Mouse (Mus musculus) left cerebral cortex, postnatal 10 days (tissue): ENCODE measurements around the gene Cnst. TPM values are rescaled to one million over a fixed set of nuclear protein-coding genes. Genes with fewer than 3 reads are reported as not detected.
"Not testable (repeated sequence)": the region's sequence is repeated elsewhere in the genome, so short reads cannot be mapped to it uniquely, and the experiment has no call there.

ENCODE experiments used
- DNase-seq, 2 experiments: peaks; one replicate each; pipeline ENCODE4 v3.0.0; 2021 to 2022; ENCODE audit warnings: low spot score in 2 of 2, mixed read lengths in 1 of 2; ENCODE audit errors: extremely low spot score in 1 of 2
- intact Hi-C: fragments of 180-260 bp; cut with DNase I; formaldehyde crosslinking; loops from one replicate; pipeline ENCODE4 v1.15.1; 2025
- total RNA-seq, 2 experiments: library from RNA; stranded (reverse); gene quantifications; 2 replicates each; pipeline ENCODE4 v1.2.3; 2021

Gene Cnst
- total RNA-seq, 2 experiments from 2014 or later: 30.6 to 30.8 TPM

- intact Hi-C loops: loop anchor here (5.0 kb wide), 1 partner anchor 112 kb away; no protein-coding TSS in a partner anchor
Measured at GRCm38 (mm10) chr1:179624354-179624753, 78.2 kb downstream of the Cnst start.

DNA sequence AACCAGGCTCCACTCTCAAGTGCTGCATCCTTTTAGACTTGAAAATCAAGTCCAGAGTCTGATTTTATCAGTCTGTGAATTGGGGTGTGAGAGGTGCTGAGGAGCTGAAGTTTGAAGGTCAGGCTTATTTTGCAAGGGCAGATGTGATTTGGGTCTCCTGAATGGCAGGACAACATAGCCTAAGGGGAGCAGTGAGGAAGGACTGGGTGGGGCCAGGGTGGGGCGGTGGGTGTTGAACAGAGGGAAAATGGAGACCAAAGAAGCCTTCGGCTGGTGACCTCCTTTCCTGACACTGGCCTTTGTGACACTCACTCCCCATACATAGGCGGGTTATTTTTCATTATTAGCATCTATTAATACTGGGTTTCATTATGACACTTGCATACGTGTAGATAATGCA is 81.7 kb downstream of the Cnst start:
- DNase-seq: peak in 1 of 2 experiments; percentile 1
- intact Hi-C loops: no loop called here

More at GRCm38 (mm10) chr1:179624354-179624753, 78.2 kb downstream of the Cnst start:
- DNase-seq: peak in 1 of 2 experiments; percentile 36

DNA sequence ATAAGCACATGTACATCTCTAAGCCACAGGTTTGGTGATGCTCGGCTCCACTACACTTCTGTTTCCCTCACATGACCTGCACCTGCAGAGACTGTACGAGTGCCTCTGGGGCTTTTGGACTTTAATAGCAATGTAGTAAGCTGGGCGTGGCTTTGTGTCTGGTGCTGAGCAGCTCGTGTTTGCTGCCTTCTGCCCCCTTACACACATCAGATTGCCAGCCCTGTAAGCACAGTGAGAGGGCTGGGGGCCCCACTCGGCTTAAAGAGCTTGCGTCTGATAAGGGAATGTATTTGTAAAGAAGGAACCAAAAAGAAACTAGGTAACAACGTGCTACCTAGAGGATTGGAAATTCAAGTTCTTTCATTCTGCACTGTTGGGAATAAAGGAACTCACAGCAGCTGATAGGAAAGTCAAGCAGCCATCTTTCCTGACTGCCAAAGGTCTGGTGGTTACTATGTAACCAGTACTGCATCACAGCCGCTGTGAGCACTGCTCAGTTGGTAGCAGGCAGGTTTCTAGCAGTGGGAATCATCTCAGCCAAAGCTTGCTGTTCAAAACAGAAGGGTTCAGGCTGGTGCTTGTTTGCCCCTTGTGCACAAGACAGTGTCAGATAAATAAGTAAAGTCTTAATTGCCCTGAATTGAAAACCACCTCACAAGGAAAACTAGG is 82.4 kb downstream of the Cnst start:
- intact Hi-C loops: no loop called here
- DNase-seq: peak in 1 of 2 experiments; percentile 3

DNA sequence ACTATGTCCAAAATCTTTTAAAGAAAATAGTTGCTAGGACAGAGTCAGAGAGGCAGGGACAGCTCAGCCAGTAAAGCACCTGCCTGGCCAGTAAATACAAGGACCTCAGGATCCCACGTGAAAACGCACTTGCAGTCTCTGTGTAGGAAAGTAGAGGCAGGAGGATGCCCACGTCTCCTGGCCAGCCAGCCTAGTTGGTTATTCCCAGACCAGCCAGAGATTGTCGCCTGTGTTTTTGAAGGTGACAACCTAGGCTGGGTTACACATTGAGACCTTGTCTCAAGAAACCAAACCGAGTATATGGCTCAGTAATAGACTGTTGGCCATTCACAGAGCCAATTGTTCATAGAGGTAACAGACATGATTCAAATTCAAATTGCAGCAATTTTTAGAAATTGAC is 83.1 kb downstream of the Cnst start:
- intact Hi-C loops: no loop called here
- DNase-seq: peak in 1 of 2 experiments; percentile 2

- peak in 1 of 2 experiments; percentile 1 for DNase-seq
- intact Hi-C loops: no loop called here
Measured at GRCm38 (mm10) chr1:179632746-179633413, 86.7 kb downstream of the Cnst start.

GRCm38 (mm10) chr1:179633414-179633752 is 87.2 kb downstream of the Cnst start:
- intact Hi-C loops: no loop called here
- peak in 1 of 2 experiments; percentile 18 for DNase-seq

- intact Hi-C loops: no loop called here
- DNase-seq: peak in 1 of 2 experiments; percentile 13
Measured at GRCm38 (mm10) chr1:179634159-179634558, 88.0 kb downstream of the Cnst start.

DNA sequence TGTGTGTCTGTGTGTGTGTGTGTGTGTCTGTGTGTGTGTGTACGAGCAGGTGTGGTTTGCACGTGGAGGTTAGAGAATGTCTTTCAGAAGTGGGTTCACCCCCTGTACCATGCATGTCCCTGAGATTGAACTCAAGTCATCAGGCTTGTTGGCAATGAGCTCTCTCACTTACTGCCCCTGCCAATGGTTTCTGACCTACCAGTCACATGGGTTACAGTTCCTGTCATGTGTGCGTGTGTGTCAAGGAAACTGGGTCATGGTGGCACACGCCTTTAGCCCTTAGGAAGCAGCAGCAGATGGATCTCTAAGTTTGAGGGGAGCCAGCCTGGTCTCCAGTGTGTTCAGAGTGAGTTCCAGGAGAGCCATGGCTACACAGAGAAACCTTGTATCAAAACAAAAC is 96.6 kb downstream of the Cnst start:
- intact Hi-C loops: loop anchor here (10.0 kb wide), 1 partner anchor 92 kb away; no protein-coding TSS in a partner anchor
- DNase-seq: peak in 1 of 2 experiments; percentile 2

- intact Hi-C loops: loop anchor here (10.0 kb wide), 1 partner anchor 91 kb away; no protein-coding TSS in a partner anchor
- peak in 1 of 2 experiments; percentile 17 for DNase-seq
Measured at GRCm38 (mm10) chr1:179644151-179644550, 98.0 kb downstream of the Cnst start.

GRCm38 (mm10) chr1:179645101-179645979 is 99.2 kb downstream of the Cnst start:
- intact Hi-C loops: loop anchor here (10.0 kb wide), 1 partner anchor 89 kb away; no protein-coding TSS in a partner anchor
- peak; percentile 78 to 80 for DNase-seq

- intact Hi-C loops: loop anchor here (10.0 kb wide), 1 partner anchor 89 kb away; no protein-coding TSS in a partner anchor
- DNase-seq: no peak
Measured at GRCm38 (mm10) chr1:179645980-179646268, 99.8 kb downstream of the Cnst start.

- not testable (repeated sequence) for DNase-seq
Measured at GRCm38 (mm10) chr1:179648678-179649077, 102.5 kb downstream of the Cnst start.

GRCm38 (mm10) chr1:179649324-179649723 is 103.2 kb downstream of the Cnst start:
- peak in 1 of 2 experiments; percentile 9 for DNase-seq
- intact Hi-C loops: loop anchor here (10.0 kb wide), 1 partner anchor 85 kb away; no protein-coding TSS in a partner anchor

More at GRCm38 (mm10) chr1:179648678-179649077, 102.5 kb downstream of the Cnst start:
- intact Hi-C loops: loop anchor here (10.0 kb wide), 1 partner anchor 86 kb away; no protein-coding TSS in a partner anchor

GRCm38 (mm10) chr1:179650284-179650683 is 104.1 kb downstream of the Cnst start:
- intact Hi-C loops: no loop called here
- peak in 1 of 2 experiments; percentile 12 for DNase-seq

GRCm38 (mm10) chr1:179651224-179651623 is 105.1 kb downstream of the Cnst start:
- DNase-seq: no peak
- intact Hi-C loops: no loop called here

DNA sequence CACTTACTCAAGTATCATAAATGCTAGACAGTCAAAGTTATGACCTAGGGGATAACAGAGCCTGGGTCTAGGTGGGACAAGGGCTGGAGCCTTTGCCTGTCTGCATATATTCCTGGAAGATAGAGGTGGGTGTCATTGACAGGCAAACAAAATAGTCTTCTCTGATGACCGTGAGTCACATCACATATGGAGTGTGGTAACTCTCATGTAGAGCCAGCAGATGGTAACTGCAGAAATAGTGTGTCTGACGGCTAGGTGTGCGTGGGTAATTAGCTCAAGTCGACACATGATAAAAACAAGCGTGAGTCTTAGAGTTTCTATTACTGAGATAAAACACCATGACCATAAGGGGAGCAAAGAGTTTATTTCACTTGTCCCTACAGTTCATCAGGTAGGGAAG is 116.9 kb downstream of the Cnst start:
- intact Hi-C loops: no loop called here
- DNase-seq: no peak

DNA sequence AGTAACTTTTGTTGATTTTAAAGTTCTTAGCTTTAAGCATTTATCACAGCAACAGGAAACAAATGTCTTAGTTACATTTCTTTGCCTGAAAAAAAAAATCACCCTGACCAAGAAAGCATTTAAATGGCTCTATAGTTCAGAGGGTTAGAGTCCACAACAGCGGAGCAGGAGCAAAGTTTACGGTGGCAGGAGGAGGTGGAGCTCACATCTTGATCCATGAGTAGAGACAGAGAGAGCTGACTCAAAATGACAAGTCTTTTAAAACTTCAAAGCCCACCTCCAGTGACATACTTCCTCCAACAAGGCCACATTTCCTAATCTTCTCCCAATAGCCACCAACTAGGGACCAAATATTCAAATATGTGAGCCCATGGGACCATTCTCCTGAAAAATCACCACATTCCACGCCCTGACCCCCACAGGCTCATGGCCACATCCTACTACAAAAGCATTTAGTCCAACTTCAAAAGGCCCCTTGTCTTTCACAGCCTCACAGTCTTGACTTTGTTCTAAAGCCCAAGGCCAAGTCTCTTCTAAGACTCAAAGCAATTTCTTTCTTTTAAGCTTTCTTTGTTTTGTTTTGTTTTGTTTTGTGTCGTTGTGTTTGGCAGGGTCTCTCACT is 118.2 kb downstream of the Cnst start:
- intact Hi-C loops: no loop called here

GRCm38 (mm10) chr1:179666971-179667370 is 120.8 kb downstream of the Cnst start:
- intact Hi-C loops: no loop called here

More for the DNA sequence above, 118.2 kb downstream of the Cnst start:
- DNase-seq: no peak

GRCm38 (mm10) chr1:179667450-179667849 is 121.3 kb downstream of the Cnst start:
- DNase-seq: no peak
- intact Hi-C loops: no loop called here

More at GRCm38 (mm10) chr1:179666971-179667370, 120.8 kb downstream of the Cnst start:
- no peak for DNase-seq
